Mouse (Mus musculus): ENCODE data around the gene Grsf1. TPM values are rescaled to one million over a fixed set of nuclear protein-coding genes. Genes with fewer than 3 reads are reported as not detected.

The Grsf1 gene
- polyA plus RNA-seq, 1 experiment from 2014 or later = 101 TPM

GRCm38 (mm10) chr5:88649250-88650173 is 26.5 kb downstream of the Grsf1 start:
- Histone ChIP-seq H3K4me3 (ENCODE audit: low read depth, low read length) (no peak overlapping the region), H3K36me3 (ENCODE audit: control insufficient read depth, insufficient read depth, low read length) (peaks cover 23% of the 10 kb centered on the region), H3K9me3 (ENCODE audit: control insufficient read depth, low read length) (no peaks in the 10 kb centered on the region), H3K9ac (ENCODE audit: low read length) (no peak overlapping the region), H3K27ac (ENCODE audit: low read depth, low read length) (no peak overlapping the region), H3K4me2 (ENCODE audit: low read depth, low read length, severe bottlenecking) (no peak overlapping the region), H3K27me3 (ENCODE audit: control insufficient read depth, insufficient read depth, low read length) (no peaks in the 10 kb centered on the region), H3K4me1 (replicated peaks; ENCODE audit: control insufficient read depth, insufficient read depth, low read length) (no peaks in the 10 kb centered on the region)
- ATAC-seq (replicated peaks; ENCODE audit: low FRiP score) (no peak), DNase-seq (ENCODE audit: low spot score) (no peak)
- WGBS = 92% methylated on average over 17 of the region's 17 CpGs

DNA sequence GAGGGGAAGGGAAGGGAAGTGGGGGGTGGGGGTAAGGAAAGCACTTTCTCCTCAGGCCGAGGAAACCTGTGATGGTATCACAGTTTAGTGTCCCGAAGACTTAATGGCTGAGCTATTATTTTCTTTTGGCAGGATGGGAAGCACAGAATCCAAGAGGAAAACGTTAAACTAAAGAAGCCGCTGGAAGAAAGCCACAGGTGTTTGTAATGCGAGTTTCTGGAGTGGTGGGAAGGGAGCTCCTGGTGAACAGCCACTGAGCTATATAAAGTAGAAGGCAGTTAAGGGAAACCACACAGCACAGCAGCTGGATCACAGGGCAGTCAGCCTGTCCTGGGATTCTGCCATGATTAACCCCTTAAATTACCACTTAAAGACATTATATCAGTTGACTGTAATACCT is 30.6 kb downstream of the Grsf1 start:
- Histone ChIP-seq H3K9ac (ENCODE audit: low read length) (no peak overlapping the region), H3K27ac (ENCODE audit: low read depth, low read length) (no peak overlapping the region), H3K9me3 (ENCODE audit: control insufficient read depth, low read length) (no peaks in the 10 kb centered on the region), H3K4me1 (replicated peaks; ENCODE audit: control insufficient read depth, insufficient read depth, low read length) (no peaks in the 10 kb centered on the region), H3K36me3 (ENCODE audit: control insufficient read depth, insufficient read depth, low read length) (peaks cover 16% of the 10 kb centered on the region), H3K4me3 (ENCODE audit: low read depth, low read length) (no peak overlapping the region), H3K27me3 (ENCODE audit: control insufficient read depth, insufficient read depth, low read length) (no peaks in the 10 kb centered on the region), H3K4me2 (ENCODE audit: low read depth, low read length, severe bottlenecking) (no peak overlapping the region)
- 82% methylated on average over 5 of the region's 5 CpGs for WGBS
- no peak for ATAC-seq (replicated peaks; ENCODE audit: low FRiP score)
- DNase-seq (ENCODE audit: low spot score) = no peak

DNA sequence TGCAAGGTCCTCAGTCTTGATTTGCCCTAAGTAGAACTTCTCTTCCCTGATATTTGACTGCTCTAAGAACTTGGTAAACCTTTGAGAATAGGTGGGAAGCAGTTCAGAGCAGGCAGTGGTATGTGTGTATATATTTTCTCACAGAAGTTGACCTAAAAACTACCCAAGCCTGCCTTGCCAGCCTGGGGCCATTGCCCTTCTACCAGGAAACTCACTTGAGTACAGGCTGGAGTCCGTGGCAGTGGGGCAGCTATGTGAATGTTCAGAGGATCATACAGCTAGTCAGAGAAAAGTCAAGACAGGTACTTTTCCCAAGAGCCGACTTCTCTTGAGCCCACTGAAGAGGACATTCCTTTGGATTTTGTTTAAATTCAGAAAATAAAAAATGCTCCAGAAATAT is 31.1 kb downstream of the Grsf1 start:
- Histone ChIP-seq H3K9ac (ENCODE audit: low read length) (no peak overlapping the region), H3K27me3 (ENCODE audit: control insufficient read depth, insufficient read depth, low read length) (no peaks in the 10 kb centered on the region), H3K36me3 (ENCODE audit: control insufficient read depth, insufficient read depth, low read length) (peaks cover 15% of the 10 kb centered on the region; the same call in 1 of the 2 replicates), H3K4me3 (ENCODE audit: low read depth, low read length) (no peak overlapping the region), H3K27ac (ENCODE audit: low read depth, low read length) (no peak overlapping the region), H3K4me2 (ENCODE audit: low read depth, low read length, severe bottlenecking) (no peak overlapping the region), H3K4me1 (replicated peaks; ENCODE audit: control insufficient read depth, insufficient read depth, low read length) (no peaks in the 10 kb centered on the region), H3K9me3 (ENCODE audit: control insufficient read depth, low read length) (no peaks in the 10 kb centered on the region)
- ATAC-seq (replicated peaks; ENCODE audit: low FRiP score) (no peak), DNase-seq (ENCODE audit: low spot score) (no peak)
- 90% methylated on average over 2 of the region's 2 CpGs for WGBS

- H3K36me3 ChIP-seq (ENCODE audit: control insufficient read depth, insufficient read depth, low read length) = peaks cover 10% of the 10 kb centered on the region; the same call in 1 of the 2 replicates
- 94% methylated on average over 9 of the region's 9 CpGs for WGBS
- no peaks in the 10 kb centered on the region for H3K27me3 ChIP-seq (ENCODE audit: control insufficient read depth, insufficient read depth, low read length)
- no peak overlapping the region for H3K9ac ChIP-seq (ENCODE audit: low read length)
- H3K4me3 ChIP-seq (ENCODE audit: low read depth, low read length) = no peak overlapping the region
- H3K9me3 ChIP-seq (ENCODE audit: control insufficient read depth, low read length) = no peaks in the 10 kb centered on the region
- H3K4me1 ChIP-seq (replicated peaks; ENCODE audit: control insufficient read depth, insufficient read depth, low read length) = no peaks in the 10 kb centered on the region
- H3K4me2 ChIP-seq (ENCODE audit: low read depth, low read length, severe bottlenecking) = no peak overlapping the region
- ATAC-seq (replicated peaks; ENCODE audit: low FRiP score) = no peak
- H3K27ac ChIP-seq (ENCODE audit: low read depth, low read length) = no peak overlapping the region
- DNase-seq (ENCODE audit: low spot score) = no peak
Measured at GRCm38 (mm10) chr5:88643491-88643890, 32.5 kb downstream of the Grsf1 start.

DNA sequence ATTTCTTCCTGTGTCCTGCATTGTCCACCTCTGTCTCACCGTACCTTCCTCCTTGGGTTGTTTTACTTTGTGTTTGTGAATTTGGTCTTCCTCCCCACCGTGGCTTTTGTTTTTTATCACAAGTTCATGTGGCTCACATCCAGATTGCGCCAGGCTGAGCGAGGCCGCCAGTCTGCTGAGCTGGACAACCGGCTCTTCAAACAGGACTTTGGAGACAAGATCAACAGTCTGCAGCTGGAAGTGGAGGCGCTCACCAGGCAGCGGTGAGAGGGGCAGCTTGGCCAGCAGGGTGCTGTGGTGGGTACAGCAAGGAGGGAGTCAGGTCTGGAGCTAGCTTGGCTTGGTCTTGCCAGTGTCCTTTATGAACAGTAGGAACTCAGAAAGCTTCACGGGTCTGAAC is 33.2 kb downstream of the Grsf1 start:
- H3K27me3 ChIP-seq (ENCODE audit: control insufficient read depth, insufficient read depth, low read length) = no peaks in the 10 kb centered on the region
- H3K4me3 ChIP-seq (ENCODE audit: low read depth, low read length) = no peak overlapping the region
- no peak overlapping the region for H3K27ac ChIP-seq (ENCODE audit: low read depth, low read length)
- no peaks in the 10 kb centered on the region for H3K4me1 ChIP-seq (replicated peaks; ENCODE audit: control insufficient read depth, insufficient read depth, low read length)
- DNase-seq (ENCODE audit: low spot score) (no peak), ATAC-seq (replicated peaks; ENCODE audit: low FRiP score) (no peak)
- H3K36me3 ChIP-seq (ENCODE audit: control insufficient read depth, insufficient read depth, low read length) = peaks cover 10% of the 10 kb centered on the region; the same call in 1 of the 2 replicates
- H3K9me3 ChIP-seq (ENCODE audit: control insufficient read depth, low read length) = no peaks in the 10 kb centered on the region
- no peak overlapping the region for H3K9ac ChIP-seq (ENCODE audit: low read length)
- 90% methylated on average over 9 of the region's 9 CpGs for WGBS
- H3K4me2 ChIP-seq (ENCODE audit: low read depth, low read length, severe bottlenecking) = no peak overlapping the region

GRCm38 (mm10) chr5:88634076-88634475 is 41.9 kb downstream of the Grsf1 start:
- no peak overlapping the region for H3K27ac ChIP-seq (ENCODE audit: low read depth, low read length)
- H3K4me1 ChIP-seq (replicated peaks; ENCODE audit: control insufficient read depth, insufficient read depth, low read length) = no peaks in the 10 kb centered on the region
- no peak overlapping the region for H3K4me3 ChIP-seq (ENCODE audit: low read depth, low read length)
- WGBS = 88% methylated on average over 5 of the region's 5 CpGs
- ATAC-seq (replicated peaks; ENCODE audit: low FRiP score) = no peak
- no peaks in the 10 kb centered on the region for H3K9me3 ChIP-seq (ENCODE audit: control insufficient read depth, low read length)
- no peak for DNase-seq (ENCODE audit: low spot score)
- no peaks in the 10 kb centered on the region for H3K27me3 ChIP-seq (ENCODE audit: control insufficient read depth, insufficient read depth, low read length)
- no peak overlapping the region for H3K9ac ChIP-seq (ENCODE audit: low read length)
- peaks cover 8% of the 10 kb centered on the region; the same call in 1 of the 2 replicates for H3K36me3 ChIP-seq (ENCODE audit: control insufficient read depth, insufficient read depth, low read length)
- no peak overlapping the region for H3K4me2 ChIP-seq (ENCODE audit: low read depth, low read length, severe bottlenecking)

DNA sequence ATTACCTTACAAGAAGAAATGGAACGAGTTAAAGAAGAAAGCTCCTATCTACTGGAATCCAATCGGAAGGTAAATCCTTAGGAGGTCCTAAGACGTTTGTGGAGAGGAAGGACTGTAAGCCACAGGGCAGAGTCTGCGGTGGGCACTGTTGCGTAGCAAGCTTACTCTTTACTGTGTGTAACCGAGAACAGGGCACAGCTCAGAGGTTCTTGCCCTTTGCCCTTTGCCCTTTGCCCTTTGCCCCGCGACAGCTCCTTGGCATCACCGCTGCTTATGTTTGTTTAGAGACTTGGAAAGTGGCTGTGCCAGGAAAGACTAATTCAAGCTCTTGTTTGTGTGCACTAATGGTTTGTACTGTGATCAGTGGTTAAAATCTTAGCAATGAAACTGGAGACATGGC is 43.5 kb downstream of the Grsf1 start:
- no peak overlapping the region for H3K4me3 ChIP-seq (ENCODE audit: low read depth, low read length)
- H3K36me3 ChIP-seq (ENCODE audit: control insufficient read depth, insufficient read depth, low read length) = peaks cover 9% of the 10 kb centered on the region; the same call in 1 of the 2 replicates
- H3K4me1 ChIP-seq (replicated peaks; ENCODE audit: control insufficient read depth, insufficient read depth, low read length) = no peaks in the 10 kb centered on the region
- DNase-seq (ENCODE audit: low spot score) (no peak), ATAC-seq (replicated peaks; ENCODE audit: low FRiP score) (no peak)
- H3K27ac ChIP-seq (ENCODE audit: low read depth, low read length) = no peak overlapping the region
- no peak overlapping the region for H3K4me2 ChIP-seq (ENCODE audit: low read depth, low read length, severe bottlenecking)
- H3K9ac ChIP-seq (ENCODE audit: low read length) = no peak overlapping the region
- 83% methylated on average over 9 of the region's 9 CpGs for WGBS
- no peaks in the 10 kb centered on the region for H3K27me3 ChIP-seq (ENCODE audit: control insufficient read depth, insufficient read depth, low read length)
- no peaks in the 10 kb centered on the region for H3K9me3 ChIP-seq (ENCODE audit: control insufficient read depth, low read length)

GRCm38 (mm10) chr5:88631545-88631944 is 44.4 kb downstream of the Grsf1 start:
- H3K27me3 ChIP-seq (ENCODE audit: control insufficient read depth, insufficient read depth, low read length) = no peaks in the 10 kb centered on the region
- peaks cover 6% of the 10 kb centered on the region; the same call in 1 of the 2 replicates for H3K36me3 ChIP-seq (ENCODE audit: control insufficient read depth, insufficient read depth, low read length)
- no peaks in the 10 kb centered on the region for H3K4me1 ChIP-seq (replicated peaks; ENCODE audit: control insufficient read depth, insufficient read depth, low read length)
- DNase-seq (ENCODE audit: low spot score) (no peak), ATAC-seq (replicated peaks; ENCODE audit: low FRiP score) (no peak)
- H3K9me3 ChIP-seq (ENCODE audit: control insufficient read depth, low read length) = no peaks in the 10 kb centered on the region
- H3K4me2 ChIP-seq (ENCODE audit: low read depth, low read length, severe bottlenecking) = no peak overlapping the region
- no peak overlapping the region for H3K4me3 ChIP-seq (ENCODE audit: low read depth, low read length)
- no peak overlapping the region for H3K9ac ChIP-seq (ENCODE audit: low read length)
- 91% methylated on average over 5 of the region's 5 CpGs for WGBS
- H3K27ac ChIP-seq (ENCODE audit: low read depth, low read length) = no peak overlapping the region

DNA sequence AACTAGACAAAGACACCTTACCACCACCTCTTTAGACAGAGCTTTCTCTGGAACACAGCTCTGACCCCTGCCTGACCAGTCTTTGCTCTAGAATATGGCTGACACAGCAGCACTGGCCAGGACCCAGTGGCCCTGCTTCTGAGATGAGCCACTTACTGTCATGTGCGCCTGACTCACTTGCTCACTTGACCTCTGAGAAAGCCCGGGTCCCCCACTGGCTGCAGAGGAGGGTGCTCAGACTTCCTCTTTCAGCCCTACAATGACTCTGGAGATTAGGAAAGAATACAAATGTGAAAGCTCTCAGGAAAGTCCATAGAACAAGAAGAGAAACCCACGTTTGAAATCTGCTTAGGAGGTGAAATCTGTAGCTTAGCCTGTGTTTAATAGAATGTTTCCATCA is 45.1 kb downstream of the Grsf1 start:
- Histone ChIP-seq H3K9ac (ENCODE audit: low read length) (no peak overlapping the region), H3K4me1 (replicated peaks; ENCODE audit: control insufficient read depth, insufficient read depth, low read length) (no peaks in the 10 kb centered on the region), H3K4me2 (ENCODE audit: low read depth, low read length, severe bottlenecking) (no peak overlapping the region), H3K36me3 (ENCODE audit: control insufficient read depth, insufficient read depth, low read length) (peaks cover 6% of the 10 kb centered on the region; the same call in 1 of the 2 replicates), H3K4me3 (ENCODE audit: low read depth, low read length) (no peak overlapping the region), H3K9me3 (ENCODE audit: control insufficient read depth, low read length) (no peaks in the 10 kb centered on the region), H3K27me3 (ENCODE audit: control insufficient read depth, insufficient read depth, low read length) (no peaks in the 10 kb centered on the region), H3K27ac (ENCODE audit: low read depth, low read length) (no peak overlapping the region; the same call in 1 of the 2 replicates)
- ATAC-seq (replicated peaks; ENCODE audit: low FRiP score) (no peak), DNase-seq (ENCODE audit: low spot score) (no peak)
- WGBS = 67% methylated on average over 3 of the region's 3 CpGs
